Mouse (Mus musculus) liver, embryonic 15.5 days (tissue): ENCODE measurements at regions not wholly inside any gene's neighbourhood (a gene's known extent, or its start where the extent isn't known, plus 50 kb on each side); places are given as distances from the start of the nearest gene placed in this dataset.
"Not testable (repeated sequence)": the region's sequence is repeated elsewhere in the genome, so short reads cannot be mapped to it uniquely, and the experiment has no call there.

ENCODE experiments used
- ATAC-seq: fragments of 200-750 bp; cut with Nextera tagmentation; 2 replicates; pipeline ENCODE4 v1.8.0; 2017; ENCODE audit warnings: moderate number of reproducible peaks, mild to moderate bottlenecking, moderate library complexity; ENCODE audit not compliant: insufficient read depth
- H3K27ac ChIP-seq: fragments of 300-500 bp; sonication (generic); replicated peaks from 2 replicates; pipeline ENCODE4 v1.5.1; 2015; ENCODE audit warnings: mild to moderate bottlenecking, inconsistent platforms
- H3K27me3 ChIP-seq: fragments of 300-500 bp; sonication (generic); 2 replicates; pipeline ENCODE4 v1.6.1; 2015; ENCODE audit warnings: mild to moderate bottlenecking, inconsistent platforms
- H3K36me3 ChIP-seq: fragments of 300-500 bp; sonication (generic); replicated peaks from 2 replicates; pipeline ENCODE4 v1.6.1; 2015; ENCODE audit warnings: moderate library complexity, mild to moderate bottlenecking, inconsistent platforms
- H3K4me1 ChIP-seq: fragments of 300-500 bp; sonication (generic); replicated peaks from 2 replicates; pipeline ENCODE4 v1.6.1; 2015; ENCODE audit warnings: inconsistent platforms
- H3K4me2 ChIP-seq: fragments of 300-500 bp; sonication (generic); 2 replicates; pipeline ENCODE4 v1.6.1; 2015; ENCODE audit warnings: moderate library complexity, mild to moderate bottlenecking, inconsistent platforms
- H3K4me3 ChIP-seq: fragments of 300-500 bp; sonication (generic); replicated peaks from 2 replicates; pipeline ENCODE4 v1.5.1; 2015; ENCODE audit warnings: mild to moderate bottlenecking, inconsistent platforms
- H3K9ac ChIP-seq: fragments of 300-500 bp; sonication (generic); 2 replicates; pipeline ENCODE4 v1.6.1; 2015; ENCODE audit warnings: moderate library complexity, mild to moderate bottlenecking, inconsistent platforms
- H3K9me3 ChIP-seq: fragments of 300-500 bp; sonication (generic); replicated peaks from 2 replicates; pipeline ENCODE4 v1.6.1; 2016; ENCODE audit warnings: inconsistent platforms
- whole genome bisulfite sequencing: fragments of 180-500 bp; shearing (Covaris S2); methylation state at CpG from one replicate; pipeline ENCODE4 v1.1.7; 2015; ENCODE audit warnings: mixed read lengths; ENCODE audit not compliant: insufficient replicate concordance; 5-methylcytosine and 5-hydroxymethylcytosine counted together

DNA sequence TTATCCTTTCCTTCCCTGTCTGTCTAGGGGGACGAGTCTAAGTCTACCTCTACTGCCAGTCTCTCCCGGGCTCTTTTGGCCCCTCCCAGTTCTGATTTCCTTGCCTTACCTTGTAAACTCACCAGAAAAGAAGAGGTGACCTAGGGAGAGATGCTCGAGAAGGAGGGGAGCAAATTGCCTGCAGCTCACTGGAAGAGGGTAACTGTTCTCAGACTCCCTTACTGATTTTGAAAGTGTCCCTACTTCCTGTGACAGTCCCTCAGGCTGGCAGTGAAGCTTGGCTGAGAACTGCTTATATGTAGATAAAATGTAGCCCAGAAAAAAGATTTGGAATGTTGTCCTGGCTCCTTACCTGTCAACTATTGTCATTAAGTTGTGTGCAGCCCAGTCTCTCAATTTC is 180.6 kb upstream of the Tab2 start:
- Histone ChIP-seq H3K4me1 (0 out of 2 replicates have a peak, but pooled peaks cover 6% of the 10 kb centered on the region), H3K27me3 (no peaks in the 10 kb centered on the region), H3K4me2 (no peak overlapping the region), H3K9ac (no peak overlapping the region), H3K9me3 (no peaks in the 10 kb centered on the region), H3K4me3 (no peak overlapping the region), H3K27ac (no peak overlapping the region), H3K36me3 (no peaks in the 10 kb centered on the region)
- WGBS = 54% methylated on average over 3 of the region's 3 CpGs
- ATAC-seq = no peak

DNA sequence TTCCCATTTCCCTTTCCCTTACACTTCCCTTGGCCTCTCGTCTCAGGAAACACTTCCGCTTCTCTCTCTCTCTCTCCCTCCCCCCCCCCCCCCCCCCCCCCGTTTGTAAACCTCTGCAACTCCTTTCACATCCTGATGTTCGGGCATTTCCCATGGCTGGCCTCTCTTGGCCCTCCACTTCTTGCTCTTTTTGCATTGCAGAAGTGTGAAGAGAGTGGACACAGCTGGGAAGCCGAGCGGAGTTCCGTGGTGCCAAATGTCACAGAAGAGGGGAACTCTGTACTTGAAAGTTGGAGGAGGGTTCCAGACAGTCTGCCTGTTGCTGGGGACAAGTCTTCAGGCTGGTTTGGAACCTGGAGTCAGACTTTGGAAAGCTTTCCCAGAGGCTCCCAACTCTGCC is 179.2 kb upstream of the Tab2 start:
- peaks cover 18% of the 10 kb centered on the region for H3K4me1 ChIP-seq
- H3K4me3 ChIP-seq = no peak overlapping the region
- no peaks in the 10 kb centered on the region for H3K9me3 ChIP-seq
- H3K4me2 ChIP-seq = no peak overlapping the region
- WGBS = 47% methylated on average over 7 of the region's 7 CpGs
- no peak overlapping the region for H3K9ac ChIP-seq
- no peaks in the 10 kb centered on the region for H3K27me3 ChIP-seq
- H3K36me3 ChIP-seq = no peaks in the 10 kb centered on the region
- H3K27ac ChIP-seq = no peak overlapping the region
- ATAC-seq = no peak

DNA sequence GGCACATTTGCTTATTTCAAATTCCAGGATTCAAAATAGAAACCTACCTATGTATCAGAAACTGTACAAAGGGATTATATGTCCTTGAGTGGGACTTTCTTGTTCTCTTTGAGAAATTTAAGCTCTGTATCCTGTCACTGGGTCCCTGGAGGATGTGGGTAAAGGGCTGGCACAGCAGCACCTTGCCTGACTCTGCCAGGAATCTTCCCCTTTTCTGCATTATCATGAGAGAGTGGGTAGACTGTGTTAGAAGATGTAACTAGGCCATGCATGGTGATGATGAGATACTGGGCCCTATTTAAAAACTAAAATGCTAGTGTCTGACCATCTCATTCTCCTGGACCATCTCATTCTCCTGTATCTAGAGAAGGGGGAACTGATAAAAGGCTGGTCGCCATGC is 178.4 kb upstream of the Tab2 start:
- H3K27ac ChIP-seq = no peak overlapping the region
- H3K9me3 ChIP-seq = no peaks in the 10 kb centered on the region
- no peaks in the 10 kb centered on the region for H3K27me3 ChIP-seq
- no peaks in the 10 kb centered on the region for H3K36me3 ChIP-seq
- peaks cover 23% of the 10 kb centered on the region for H3K4me1 ChIP-seq
- H3K4me3 ChIP-seq = no peak overlapping the region
- no peak overlapping the region for H3K4me2 ChIP-seq
- WGBS = 58% methylated on average over 1 of the region's 1 CpGs
- no peak for ATAC-seq
- H3K9ac ChIP-seq = no peak overlapping the region

DNA sequence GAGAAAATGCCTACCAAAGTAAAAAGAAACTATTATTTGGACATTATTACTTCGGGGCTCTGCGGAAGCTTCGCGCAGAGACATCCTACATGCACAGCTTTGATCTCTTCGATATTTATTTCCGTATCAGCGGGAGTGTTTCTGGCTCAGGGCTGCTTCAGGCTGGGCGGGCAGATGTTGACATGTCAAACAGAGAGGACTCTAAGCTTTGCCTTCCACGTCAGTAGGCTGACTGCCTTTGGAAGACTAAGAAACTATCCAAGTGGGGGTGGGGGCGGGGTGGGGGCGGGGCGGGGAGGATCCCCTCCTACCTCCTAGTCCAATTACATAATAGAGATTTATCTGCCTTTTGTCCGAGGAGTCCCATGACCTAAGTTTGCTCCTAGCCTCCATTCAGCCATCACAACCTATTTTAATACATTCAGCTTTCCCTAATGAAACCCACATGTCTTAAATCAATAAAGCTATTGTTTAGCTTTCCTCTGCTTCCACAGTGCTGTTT is 177.5 kb upstream of the Tab2 start:
- no peak for ATAC-seq
- Histone ChIP-seq H3K9me3 (no peaks in the 10 kb centered on the region), H3K4me2 (no peak overlapping the region), H3K36me3 (no peaks in the 10 kb centered on the region), H3K4me1 (peaks cover 23% of the 10 kb centered on the region), H3K9ac (no peak overlapping the region), H3K4me3 (no peak overlapping the region), H3K27me3 (no peaks in the 10 kb centered on the region), H3K27ac (no peak overlapping the region)
- WGBS = 62% methylated on average over 13 of the region's 13 CpGs

DNA sequence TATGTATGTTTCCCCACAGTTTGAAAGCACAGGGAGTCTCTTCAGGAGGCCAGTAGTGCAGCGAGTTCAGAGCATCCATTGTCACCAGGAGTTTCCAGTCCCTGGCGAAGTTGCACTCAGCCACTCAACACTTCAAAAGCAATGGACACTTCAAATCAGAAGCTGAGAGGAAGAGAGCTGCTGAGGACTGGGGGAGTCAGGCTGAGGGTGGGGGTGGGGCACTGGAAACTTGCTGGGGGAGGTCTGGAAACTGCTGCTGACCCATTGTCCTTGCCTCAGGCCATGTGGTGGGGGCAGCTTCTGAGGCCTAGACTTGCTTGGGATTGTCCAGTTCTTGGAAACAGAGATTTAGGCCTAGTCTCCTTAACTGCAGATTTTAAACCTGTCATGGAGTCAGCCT is 176.8 kb upstream of the Tab2 start:
- 62% methylated on average over 2 of the region's 2 CpGs for WGBS
- ATAC-seq = no peak

DNA sequence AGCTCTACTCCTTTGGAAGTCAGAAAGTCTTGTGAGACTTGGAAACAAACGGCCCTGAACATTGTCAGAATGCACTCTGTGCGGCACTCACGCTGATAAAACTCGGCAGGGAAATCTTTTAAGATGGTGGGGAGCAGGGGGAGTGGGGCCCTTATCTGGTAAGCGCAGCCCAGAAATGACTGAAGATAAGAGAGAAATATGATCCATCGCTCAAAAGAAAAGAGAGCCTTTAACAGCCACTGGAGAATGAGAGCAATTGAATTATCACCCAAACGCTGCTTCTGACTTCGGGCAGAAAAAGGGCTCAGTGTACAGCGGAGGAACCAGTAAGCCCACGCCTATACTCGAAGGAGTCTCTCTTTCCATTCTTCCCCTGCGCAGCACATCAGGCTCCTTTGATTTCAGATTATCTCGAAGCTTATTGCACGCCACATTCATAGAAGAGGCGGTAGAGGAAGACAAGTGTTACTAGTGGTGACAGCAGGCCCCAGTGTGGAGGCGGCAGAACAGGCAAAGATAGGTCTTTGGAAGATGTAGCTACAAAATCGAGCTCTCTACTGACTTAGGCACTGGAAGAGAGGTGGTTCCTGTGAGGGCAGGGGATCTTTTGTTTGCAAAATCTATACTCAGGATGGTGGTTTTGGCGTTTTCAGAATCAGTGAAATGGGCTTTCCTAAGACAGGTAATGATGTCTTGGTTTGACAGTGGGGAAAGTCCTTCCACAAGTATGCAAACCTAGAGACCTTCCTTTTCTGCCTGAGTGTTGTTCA is 174.6 kb upstream of the Tab2 start:
- H3K4me3 ChIP-seq = no peak overlapping the region
- H3K27me3 ChIP-seq = no peaks in the 10 kb centered on the region
- H3K4me2 ChIP-seq = peak overlapping the region; percentile 44
- H3K9me3 ChIP-seq = no peaks in the 10 kb centered on the region
- no peak overlapping the region for H3K27ac ChIP-seq
- peaks cover 23% of the 10 kb centered on the region for H3K4me1 ChIP-seq
- 14% methylated on average over 18 of the region's 18 CpGs for WGBS
- H3K9ac ChIP-seq = no peak overlapping the region
- peak; percentile 75 for ATAC-seq
- H3K36me3 ChIP-seq = no peaks in the 10 kb centered on the region

More for the DNA sequence above, 176.8 kb upstream of the Tab2 start:
- Histone ChIP-seq H3K36me3 (no peaks in the 10 kb centered on the region), H3K27me3 (no peaks in the 10 kb centered on the region), H3K4me2 (no peak overlapping the region), H3K9ac (no peak overlapping the region), H3K4me1 (peaks cover 23% of the 10 kb centered on the region), H3K9me3 (no peaks in the 10 kb centered on the region), H3K4me3 (no peak overlapping the region), H3K27ac (no peak overlapping the region)

DNA sequence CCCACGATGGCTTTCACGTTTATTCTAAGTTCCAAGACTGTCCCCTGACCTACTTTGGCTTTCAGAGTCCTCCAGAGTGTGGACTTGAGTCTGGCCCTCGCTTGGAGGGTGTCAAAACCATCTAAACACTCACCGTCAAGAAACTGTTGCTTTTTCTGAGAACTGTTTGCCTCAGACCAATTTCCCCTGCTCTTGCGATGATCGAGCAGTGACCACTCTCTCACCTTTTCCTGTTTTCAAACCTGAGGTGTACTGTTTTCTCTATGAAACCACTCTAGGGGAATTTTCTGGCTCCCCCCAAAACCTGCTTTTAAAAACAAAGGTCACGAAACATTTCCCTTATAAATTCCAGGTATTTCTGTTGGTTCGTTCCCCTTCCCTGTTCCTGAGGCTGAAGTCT is 174.0 kb upstream of the Tab2 start:
- Histone ChIP-seq H3K4me3 (no peak overlapping the region), H3K36me3 (no peaks in the 10 kb centered on the region), H3K27me3 (no peaks in the 10 kb centered on the region), H3K9me3 (no peaks in the 10 kb centered on the region), H3K4me2 (peak overlapping the region; percentile 44), H3K27ac (no peak overlapping the region), H3K9ac (no peak overlapping the region), H3K4me1 (peaks cover 23% of the 10 kb centered on the region)
- no peak for ATAC-seq
- WGBS = 21% methylated on average over 8 of the region's 8 CpGs

DNA sequence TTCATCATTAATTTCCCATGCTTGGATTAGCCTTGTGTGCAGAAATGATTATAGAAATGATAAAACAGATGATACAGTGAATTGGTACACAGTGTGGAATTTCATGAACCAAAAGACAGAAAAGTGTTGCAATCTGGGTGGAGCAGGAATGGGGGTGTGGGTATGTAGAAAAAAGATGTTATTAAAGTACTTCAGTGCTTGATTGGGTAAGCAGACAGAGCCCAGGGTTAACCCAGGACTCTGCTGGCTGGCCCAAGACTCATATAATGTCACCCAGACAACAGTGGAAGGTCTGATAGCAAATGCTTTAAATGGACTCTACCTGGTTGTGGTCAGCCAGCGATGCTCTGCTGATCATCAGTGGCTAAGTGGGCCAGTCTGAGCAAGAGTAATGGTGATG is 168.1 kb upstream of the Tab2 start:
- ATAC-seq = no peak
- H3K9ac ChIP-seq = no peak overlapping the region
- no peaks in the 10 kb centered on the region for H3K27me3 ChIP-seq
- no peak overlapping the region for H3K4me3 ChIP-seq
- no peaks in the 10 kb centered on the region for H3K4me1 ChIP-seq
- H3K9me3 ChIP-seq = no peaks in the 10 kb centered on the region
- 60% methylated on average over 1 of the region's 1 CpGs for WGBS
- H3K27ac ChIP-seq = no peak overlapping the region
- H3K36me3 ChIP-seq = no peaks in the 10 kb centered on the region
- no peak overlapping the region for H3K4me2 ChIP-seq

DNA sequence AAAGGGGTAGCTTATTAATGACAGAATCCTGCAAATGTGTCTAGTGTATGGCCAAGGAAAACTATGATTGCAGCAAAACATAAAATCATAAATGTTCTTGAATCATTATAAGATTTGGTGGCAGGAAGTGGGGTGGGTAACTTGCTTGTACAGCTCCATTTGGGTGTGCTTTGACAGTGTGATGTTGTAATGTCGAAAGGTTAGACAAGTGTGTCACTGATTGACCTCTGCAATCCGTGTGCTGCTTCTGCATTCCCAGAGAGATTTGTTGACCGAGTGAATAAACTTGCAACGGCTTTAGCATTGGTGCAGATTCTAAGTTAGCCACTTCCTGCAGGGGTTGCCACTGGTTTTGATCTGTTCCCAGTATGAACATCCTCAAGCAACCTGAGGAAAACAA is 165.9 kb upstream of the Tab2 start:
- Histone ChIP-seq H3K27ac (no peak overlapping the region), H3K4me1 (no peaks in the 10 kb centered on the region), H3K27me3 (no peaks in the 10 kb centered on the region), H3K36me3 (no peaks in the 10 kb centered on the region), H3K4me3 (no peak overlapping the region), H3K4me2 (no peak overlapping the region), H3K9me3 (no peaks in the 10 kb centered on the region), H3K9ac (no peak overlapping the region)
- 27% methylated on average over 4 of the region's 4 CpGs for WGBS
- peak; percentile 63; the same call in 1 of the 2 replicates for ATAC-seq

DNA sequence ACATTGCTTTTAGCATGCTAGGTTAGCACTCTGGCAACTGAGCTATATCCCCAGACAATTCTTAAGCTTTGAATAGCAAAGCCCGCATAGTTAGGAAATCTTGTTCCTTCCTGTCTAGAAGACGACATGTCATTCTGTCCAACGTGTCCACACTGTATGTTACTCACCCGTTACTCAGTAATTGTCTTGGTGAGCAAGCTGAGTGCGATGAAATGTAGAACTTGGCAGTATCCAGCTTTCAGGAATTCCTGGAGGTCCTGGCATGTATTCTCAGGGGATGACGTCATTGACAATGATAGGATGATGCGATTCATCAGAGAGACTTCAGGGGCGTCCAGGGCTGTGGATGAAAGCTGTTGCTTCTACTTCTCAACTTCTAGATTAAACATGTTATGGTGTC is 160.8 kb upstream of the Tab2 start:
- 47% methylated on average over 8 of the region's 8 CpGs for WGBS

DNA sequence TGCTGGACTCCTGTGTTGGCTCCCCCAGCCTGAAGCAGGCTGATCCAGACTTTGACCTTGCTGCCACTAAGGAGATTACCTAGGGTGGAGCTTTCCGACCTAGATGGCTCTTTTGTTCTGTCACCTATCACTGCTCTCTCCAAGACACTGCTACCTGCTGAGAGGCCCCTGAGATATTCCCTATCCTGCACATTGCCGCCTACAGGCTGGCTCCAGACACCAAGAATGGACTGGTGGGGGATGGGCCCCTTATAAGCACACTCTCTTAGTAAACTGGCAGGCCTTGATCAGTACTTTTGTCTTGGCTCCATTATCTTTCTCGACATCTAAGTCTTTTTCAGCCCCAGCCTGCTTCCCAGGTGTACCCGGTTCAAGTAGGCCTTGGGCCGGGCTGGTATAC is 158.9 kb upstream of the Tab2 start:
- not testable (repeated sequence) for H3K9ac ChIP-seq, H3K36me3 ChIP-seq, H3K27ac ChIP-seq, H3K4me1 ChIP-seq, H3K4me3 ChIP-seq, ATAC-seq, H3K9me3 ChIP-seq, H3K27me3 ChIP-seq, H3K4me2 ChIP-seq
- 61% methylated on average over 5 of the region's 5 CpGs for WGBS

More for the DNA sequence above, 160.8 kb upstream of the Tab2 start:
- Histone ChIP-seq H3K4me1 (no peaks in the 10 kb centered on the region), H3K36me3 (no peaks in the 10 kb centered on the region), H3K9me3 (no peaks in the 10 kb centered on the region), H3K4me3 (no peak overlapping the region), H3K4me2 (no peak overlapping the region), H3K27me3 (no peaks in the 10 kb centered on the region), H3K9ac (no peak overlapping the region), H3K27ac (no peak overlapping the region)
- ATAC-seq = no peak

DNA sequence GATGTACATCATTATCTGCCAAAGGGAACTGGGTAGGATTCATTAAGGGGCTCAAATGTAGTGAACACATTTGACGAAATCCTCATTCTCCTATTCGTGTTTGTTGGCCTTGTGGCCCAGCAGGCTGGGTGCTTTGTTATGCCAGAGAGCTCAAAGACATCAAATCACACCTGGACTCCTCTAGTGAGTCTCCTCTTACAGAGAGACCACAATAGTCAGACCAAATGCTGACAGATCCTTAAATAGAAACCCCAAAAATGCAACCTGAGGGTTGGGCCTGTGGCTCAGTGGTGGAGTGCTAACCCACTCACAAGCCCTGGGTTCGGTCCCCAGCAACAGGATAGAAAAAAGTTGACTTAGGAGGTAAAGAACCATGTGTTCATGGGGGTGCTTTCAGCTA is 158.5 kb upstream of the Tab2 start:
- Histone ChIP-seq H3K27ac (no peak overlapping the region), H3K4me2 (no peak overlapping the region), H3K4me1 (no peaks in the 10 kb centered on the region), H3K9ac (no peak overlapping the region), H3K9me3 (no peaks in the 10 kb centered on the region), H3K27me3 (no peaks in the 10 kb centered on the region), H3K4me3 (no peak overlapping the region), H3K36me3 (no peaks in the 10 kb centered on the region)
- ATAC-seq = no peak
- 47% methylated on average over 3 of the region's 3 CpGs for WGBS
